Mouse (Mus musculus): ENCODE data around the gene Cenpe.
A peak's percentile ranks its signal among the peaks of the same experiment; 100 is the strongest.

Gene Cenpe

GRCm38 (mm10) chr3:135280669-135281415 lies 68.5 kb downstream of the Cenpe start, which contains the start of gene Bdh2:
Bdh2 (plus strand) TSS chr3:135281221.
- DNase-seq (ENCODE audit: low read depth, low spot score), result peak; percentile 96

- peak; percentile 23 for DNase-seq (ENCODE audit: low read depth, low spot score)
Measured at GRCm38 (mm10) chr3:135281701-135282100, 69.4 kb downstream of the Cenpe start.

DNA sequence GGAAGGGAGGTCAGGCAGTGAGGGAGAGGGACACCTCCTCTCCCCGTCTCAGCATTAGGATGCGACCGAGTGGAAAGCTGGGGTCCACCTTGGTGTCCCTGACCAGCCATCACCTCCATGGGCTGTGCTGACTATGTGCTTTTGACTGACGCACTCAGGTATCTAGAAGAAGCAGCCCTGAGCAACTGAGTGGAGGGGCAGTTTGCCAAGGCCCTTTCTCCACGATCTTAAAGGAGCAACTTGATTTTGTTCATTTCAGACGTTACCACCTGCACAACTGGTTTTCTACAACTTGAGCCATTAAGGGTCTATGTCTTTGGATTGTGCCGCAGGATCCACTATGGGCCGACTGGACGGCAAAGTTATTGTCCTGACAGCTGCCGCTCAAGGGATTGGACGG lies 72.9 kb downstream of the Cenpe start:
- DNase-seq (ENCODE audit: low read depth, low spot score), result no peak

DNA sequence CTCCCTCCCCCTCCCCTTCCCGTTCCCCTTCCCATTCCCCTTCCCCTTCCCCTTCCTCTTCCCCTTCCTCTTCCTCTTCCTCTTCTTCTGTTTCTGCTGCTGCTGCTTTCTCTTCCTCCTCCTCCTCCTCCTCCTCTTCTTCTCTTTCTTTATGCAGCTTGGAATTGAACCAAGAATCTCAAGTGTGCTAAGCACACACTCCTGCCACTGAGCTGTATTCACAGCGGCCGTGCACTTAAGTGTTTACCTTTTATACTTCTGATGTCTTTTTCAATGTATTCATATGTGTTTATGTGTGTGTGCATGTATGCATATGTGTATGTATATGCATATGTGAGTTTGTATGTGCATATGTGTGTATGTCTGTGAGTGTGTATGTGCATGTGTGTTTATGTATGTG lies 73.5 kb downstream of the Cenpe start:
- DNase-seq (ENCODE audit: low read depth, low spot score), result no peak

GRCm38 (mm10) chr3:135288138-135288750 lies 75.9 kb downstream of the Cenpe start:
- DNase-seq (ENCODE audit: low read depth, low spot score), result no peak

- DNase-seq (ENCODE audit: low read depth, low spot score), result no peak
Measured at GRCm38 (mm10) chr3:135289148-135289547, 76.8 kb downstream of the Cenpe start.

DNA sequence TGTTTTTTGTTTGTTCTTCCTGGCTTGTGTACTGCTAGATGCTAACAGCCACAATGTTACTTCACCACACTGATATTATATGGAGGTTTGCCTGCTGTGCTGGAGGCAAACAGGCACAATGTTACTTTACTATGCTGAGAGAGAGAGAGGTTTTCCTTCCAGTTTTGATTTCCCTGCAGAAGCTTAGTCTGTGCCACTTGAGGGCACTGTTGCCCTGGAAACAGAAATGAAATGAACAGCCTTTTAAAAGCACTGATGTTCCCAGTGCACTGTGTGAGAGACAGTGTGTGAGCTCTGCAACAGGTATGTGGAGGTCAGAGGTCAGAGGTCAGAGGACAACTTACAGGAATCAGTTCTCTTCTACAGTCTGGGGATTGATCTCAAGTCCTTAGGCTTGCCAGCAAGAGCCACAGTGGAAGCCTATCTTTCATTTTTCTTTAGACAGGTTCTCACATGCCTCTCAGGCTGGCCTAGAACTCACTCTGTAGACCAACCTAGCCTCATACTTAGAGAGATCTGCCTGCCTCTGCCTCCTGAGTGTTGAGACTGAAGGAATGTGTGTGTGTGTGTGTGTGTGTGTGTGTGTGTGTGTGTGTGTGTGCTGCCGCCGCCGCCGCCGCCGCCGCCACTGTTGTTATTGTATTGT lies 78.0 kb downstream of the Cenpe start:
- peak; percentile 83 for DNase-seq (ENCODE audit: low read depth, low spot score)

GRCm38 (mm10) chr3:135293703-135294102 lies 81.4 kb downstream of the Cenpe start:
- DNase-seq (ENCODE audit: low read depth, low spot score), result no peak

DNA sequence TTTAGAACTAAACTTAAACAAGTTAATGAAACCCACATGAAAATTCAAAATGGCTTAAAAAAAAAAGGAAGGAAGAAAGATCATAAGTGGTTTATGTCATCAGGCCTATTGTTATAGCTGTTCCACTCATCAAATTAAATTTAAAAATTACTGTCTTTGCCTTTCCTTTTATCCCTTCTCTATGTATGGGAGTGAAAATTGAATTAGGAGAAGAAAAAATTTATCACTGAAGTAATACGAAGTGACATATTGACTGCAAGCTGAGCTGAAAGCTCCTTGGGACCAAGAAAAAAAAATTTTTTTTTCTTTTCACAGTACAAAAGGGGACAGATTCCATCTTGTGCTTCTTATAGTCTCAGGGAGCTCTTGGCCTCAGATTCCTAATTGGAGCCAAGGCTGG lies 83.2 kb downstream of the Cenpe start:
- no peak for DNase-seq (ENCODE audit: low read depth, low spot score)

- no peak for DNase-seq (ENCODE audit: low read depth, low spot score)
Measured at GRCm38 (mm10) chr3:135298560-135298959, 86.2 kb downstream of the Cenpe start.

DNA sequence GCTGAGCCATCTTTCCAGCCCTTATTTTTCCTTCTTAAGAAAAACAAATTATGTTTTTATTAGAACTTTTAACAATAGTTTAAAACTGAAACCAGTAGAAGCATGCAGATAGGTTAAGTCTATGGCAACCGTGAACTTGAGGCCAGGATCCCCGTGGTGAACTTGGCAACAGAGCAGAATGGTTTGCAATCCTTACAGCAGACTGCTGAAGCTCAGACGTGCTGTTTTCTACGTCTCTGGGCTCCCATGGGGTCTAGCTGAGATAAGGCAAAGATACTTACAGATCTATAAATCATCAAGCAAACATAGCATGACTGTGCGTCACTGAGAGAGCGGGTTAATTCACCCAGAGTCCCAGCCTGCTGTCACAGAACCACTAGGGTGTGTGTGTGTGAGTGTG lies 87.7 kb downstream of the Cenpe start:
- no peak for DNase-seq (ENCODE audit: low read depth, low spot score)

DNA sequence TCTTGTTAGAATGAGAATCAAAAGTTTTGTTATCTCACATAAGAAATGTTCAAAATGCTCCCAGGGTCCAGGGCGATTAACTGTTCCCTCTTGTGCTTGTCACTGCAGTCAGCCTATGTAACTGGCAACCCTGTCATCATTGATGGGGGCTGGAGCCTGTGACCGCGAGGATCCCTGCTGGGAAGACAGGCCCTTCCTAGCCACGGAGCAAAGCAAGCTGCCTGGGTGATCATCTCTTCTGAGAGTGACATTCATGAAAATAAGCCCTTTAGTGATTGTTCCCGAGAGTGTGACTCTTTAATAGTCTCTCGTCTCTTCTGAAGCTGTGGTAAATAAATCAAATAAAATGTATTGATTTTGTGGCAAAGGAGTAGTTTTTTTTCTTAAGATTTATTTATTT lies 91.7 kb downstream of the Cenpe start:
- DNase-seq (ENCODE audit: low read depth, low spot score), result no peak

DNA sequence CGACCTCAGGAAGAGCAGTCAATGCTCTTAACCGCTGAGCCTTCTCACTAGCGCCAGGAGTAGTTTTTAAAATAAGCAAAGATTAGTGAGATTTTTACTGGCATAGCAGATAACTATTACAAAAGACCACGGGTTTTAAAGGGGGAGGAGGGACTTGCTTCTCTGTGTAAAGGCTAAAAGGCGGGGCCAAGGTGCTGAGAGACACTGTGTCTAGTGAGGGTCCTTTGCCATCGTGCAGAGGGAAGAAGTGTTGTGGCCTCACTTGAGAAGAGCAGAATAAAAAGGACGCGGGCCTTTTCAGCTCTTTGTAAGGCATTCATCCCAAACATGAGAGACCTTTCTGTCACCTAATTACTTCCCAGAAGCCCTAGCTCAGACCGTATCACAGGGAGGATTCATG lies 92.2 kb downstream of the Cenpe start:
- no peak for DNase-seq (ENCODE audit: low read depth, low spot score)

- DNase-seq (ENCODE audit: low read depth, low spot score), result peak; percentile 59
Measured at GRCm38 (mm10) chr3:135307411-135308259, 95.3 kb downstream of the Cenpe start, which contains the start of gene Slc9b2. Slc9b2 (plus strand) TSS chr3:135307700.

- no peak for DNase-seq (ENCODE audit: low read depth, low spot score)
Measured at GRCm38 (mm10) chr3:135312916-135313491, 100.7 kb downstream of the Cenpe start.

DNA sequence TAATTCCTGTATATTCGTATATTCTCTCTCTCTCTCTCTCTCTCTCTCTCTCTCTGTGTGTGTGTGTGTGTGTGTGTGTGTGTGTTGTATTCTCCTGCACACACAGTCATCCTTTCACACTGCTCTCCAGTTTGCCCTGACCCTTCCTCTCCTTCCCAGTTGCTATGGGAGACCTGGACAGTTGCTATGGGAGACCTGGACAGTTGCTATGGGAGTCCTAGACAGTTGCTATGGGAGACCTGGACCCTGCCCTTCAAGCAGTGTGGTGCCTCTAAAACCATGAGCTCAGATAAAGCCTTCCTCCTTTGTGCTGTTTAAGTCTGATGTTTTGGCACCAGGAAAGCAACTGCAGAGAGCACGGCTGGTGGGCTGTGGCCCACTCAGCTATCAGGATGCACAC lies 101.4 kb downstream of the Cenpe start:
- DNase-seq (ENCODE audit: low read depth, low spot score), result peak; percentile 57

DNA sequence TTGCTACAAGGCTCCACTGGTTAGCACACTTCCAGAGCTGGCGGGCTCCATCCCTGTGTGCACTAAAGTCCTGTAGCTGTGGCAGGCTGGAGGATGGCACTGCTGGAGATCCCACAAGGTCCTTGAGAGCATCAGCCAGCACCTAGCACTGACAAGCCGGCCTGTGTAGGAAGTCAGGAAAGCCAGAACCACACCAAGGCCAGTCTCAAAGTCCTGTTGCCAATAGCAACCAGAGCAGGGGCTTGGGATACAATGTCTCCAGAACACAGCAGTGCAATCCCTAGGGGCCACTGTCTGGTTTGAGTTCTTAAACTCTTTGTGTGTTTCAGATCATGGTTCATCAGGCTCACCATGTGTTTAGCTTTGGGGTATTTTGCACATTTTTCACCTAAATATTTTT lies 102.5 kb downstream of the Cenpe start:
- DNase-seq (ENCODE audit: low read depth, low spot score), result peak; percentile 42

DNA sequence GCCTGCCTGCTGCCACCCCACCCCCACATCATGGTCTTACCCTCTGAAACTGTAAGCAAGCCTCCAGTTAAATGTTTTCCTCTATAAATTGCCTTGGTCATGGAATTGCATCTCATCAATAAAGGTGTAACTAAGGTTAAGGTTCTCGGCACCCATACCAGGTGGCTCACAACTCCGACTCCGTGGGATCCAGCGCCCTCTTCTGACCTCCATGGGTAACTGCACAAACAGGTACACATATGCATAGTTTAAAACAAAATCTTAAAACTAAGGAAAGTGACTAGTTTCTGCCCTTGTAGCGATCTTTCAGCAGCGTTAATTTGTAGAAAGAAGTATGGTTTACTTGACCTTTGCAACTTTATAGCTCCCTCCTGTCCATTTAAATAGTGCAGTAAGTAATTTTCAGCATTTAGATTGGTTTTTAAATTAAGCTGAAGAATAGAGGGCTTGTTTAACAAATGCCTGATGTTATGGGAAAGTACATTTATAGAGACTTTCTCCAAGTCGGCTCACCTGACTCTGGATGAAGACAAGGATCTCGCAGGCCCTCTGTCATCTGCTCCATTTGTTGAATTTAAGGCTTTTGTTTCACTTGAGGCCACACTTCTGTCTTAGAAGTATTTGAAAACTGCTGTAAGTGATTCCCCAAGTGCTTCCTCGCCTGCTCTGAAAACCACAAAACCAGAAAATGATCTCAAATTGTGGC lies 103.5 kb downstream of the Cenpe start:
- peak; percentile 74 for DNase-seq (ENCODE audit: low read depth, low spot score)

DNA sequence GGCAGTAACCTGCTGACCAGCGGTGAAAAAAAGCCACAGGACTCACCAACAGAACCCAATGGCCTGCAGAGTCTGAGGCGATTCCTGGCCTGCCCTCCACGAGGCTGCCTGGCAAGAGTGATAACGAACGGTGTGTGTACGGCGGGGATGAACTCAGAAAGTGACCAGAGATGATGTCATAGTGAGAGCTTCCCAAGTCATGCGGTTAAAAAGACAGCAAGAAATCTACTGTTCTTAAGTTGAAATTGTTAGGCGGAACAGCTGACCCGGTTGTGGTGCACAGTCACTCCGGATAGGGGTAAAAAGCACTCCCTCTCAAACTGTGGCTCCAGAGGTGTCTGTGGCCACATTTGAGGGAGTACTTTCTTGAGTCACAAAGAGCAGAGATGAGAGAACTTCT lies 106.0 kb downstream of the Cenpe start:
- no peak for DNase-seq (ENCODE audit: low read depth, low spot score)

Data from ES-CJ7 (cell line).